Mouse (Mus musculus): Measurements from ENCODE around the gene Nav2. TPM values are rescaled to one million over a fixed set of nuclear protein-coding genes. Genes with fewer than 3 reads are reported as not detected.

Nav2 gene
- polyA plus RNA-seq, 1 experiment from 2014 or later, result 2.8 TPM

GRCm38 (mm10) chr7:49493210-49493609 lies 584.7 kb downstream of the Nav2 start:
- Histone ChIP-seq H3K4me1 (no peaks in the 10 kb centered on the region), H3K9ac (no peak overlapping the region), H3K27me3 (replicated peaks) (no peaks in the 10 kb centered on the region), H3K4me2 (no peak overlapping the region), H3K36me3 (no peaks in the 10 kb centered on the region), H3K4me3 (no peak overlapping the region), H3K9me3 (replicated peaks) (no peaks in the 10 kb centered on the region), H3K27ac (no peak overlapping the region)
- ATAC-seq, result no peak
- 69% methylated on average over 4 of the region's 4 CpGs for WGBS (ENCODE audit: insufficient replicate concordance)

- WGBS (ENCODE audit: insufficient replicate concordance), result 59% methylated on average over 6 of the region's 6 CpGs
- H3K27ac ChIP-seq, result no peak overlapping the region
- no peaks in the 10 kb centered on the region for H3K4me1 ChIP-seq
- H3K36me3 ChIP-seq, result no peaks in the 10 kb centered on the region
- no peak overlapping the region for H3K4me3 ChIP-seq
- no peak for ATAC-seq
- no peak overlapping the region for H3K4me2 ChIP-seq
- no peaks in the 10 kb centered on the region for H3K9me3 ChIP-seq (replicated peaks)
- H3K9ac ChIP-seq, result no peak overlapping the region
- H3K27me3 ChIP-seq (replicated peaks), result no peaks in the 10 kb centered on the region
Observed at GRCm38 (mm10) chr7:49494654-49495053, 586.1 kb downstream of the Nav2 start.

- Histone ChIP-seq H3K4me1 (no peaks in the 10 kb centered on the region), H3K27ac (no peak overlapping the region), H3K27me3 (replicated peaks) (no peaks in the 10 kb centered on the region), H3K9ac (no peak overlapping the region), H3K9me3 (replicated peaks) (no peaks in the 10 kb centered on the region), H3K4me3 (no peak overlapping the region), H3K4me2 (no peak overlapping the region), H3K36me3 (no peaks in the 10 kb centered on the region)
- 52% methylated on average over 11 of the region's 11 CpGs for WGBS (ENCODE audit: insufficient replicate concordance)
- no peak for ATAC-seq
Observed at GRCm38 (mm10) chr7:49496111-49496510, 587.6 kb downstream of the Nav2 start.

GRCm38 (mm10) chr7:49496766-49497425 lies 588.4 kb downstream of the Nav2 start:
- Histone ChIP-seq H3K27me3 (replicated peaks) (no peaks in the 10 kb centered on the region), H3K4me2 (peak overlapping the region; percentile 32), H3K4me1 (no peaks in the 10 kb centered on the region), H3K36me3 (no peaks in the 10 kb centered on the region), H3K4me3 (no peak overlapping the region), H3K9ac (no peak overlapping the region), H3K9me3 (replicated peaks) (no peaks in the 10 kb centered on the region), H3K27ac (no peak overlapping the region)
- 11% methylated on average over 13 of the region's 13 CpGs for WGBS (ENCODE audit: insufficient replicate concordance)
- peak; percentile 48; the same call in 1 of the 2 replicates for ATAC-seq

GRCm38 (mm10) chr7:49497426-49497892 lies 588.9 kb downstream of the Nav2 start:
- Histone ChIP-seq H3K27ac (no peak overlapping the region), H3K4me1 (no peaks in the 10 kb centered on the region), H3K9ac (no peak overlapping the region), H3K4me3 (no peak overlapping the region), H3K9me3 (replicated peaks) (no peaks in the 10 kb centered on the region), H3K4me2 (peak overlapping the region; percentile 32), H3K36me3 (no peaks in the 10 kb centered on the region), H3K27me3 (replicated peaks) (no peaks in the 10 kb centered on the region)
- ATAC-seq, result no peak
- 56% methylated on average over 4 of the region's 4 CpGs for WGBS (ENCODE audit: insufficient replicate concordance)

GRCm38 (mm10) chr7:49499598-49499997 lies 591.1 kb downstream of the Nav2 start:
- H3K4me1 ChIP-seq, result peaks cover 6% of the 10 kb centered on the region; the same call in 1 of the 2 replicates
- H3K4me3 ChIP-seq, result no peak overlapping the region
- ATAC-seq, result no peak

GRCm38 (mm10) chr7:49500916-49501315 lies 592.4 kb downstream of the Nav2 start:
- no peaks in the 10 kb centered on the region for H3K27me3 ChIP-seq (replicated peaks)
- no peak overlapping the region for H3K4me3 ChIP-seq
- no peak overlapping the region for H3K4me2 ChIP-seq
- peaks cover 11% of the 10 kb centered on the region; the same call in 1 of the 2 replicates for H3K4me1 ChIP-seq
- no peak for ATAC-seq
- 78% methylated on average over 5 of the region's 5 CpGs for WGBS (ENCODE audit: insufficient replicate concordance)
- no peaks in the 10 kb centered on the region for H3K36me3 ChIP-seq
- H3K9me3 ChIP-seq (replicated peaks), result no peaks in the 10 kb centered on the region
- no peak overlapping the region for H3K9ac ChIP-seq
- H3K27ac ChIP-seq, result no peak overlapping the region

More at GRCm38 (mm10) chr7:49499598-49499997, 591.1 kb downstream of the Nav2 start:
- Histone ChIP-seq H3K27ac (no peak overlapping the region), H3K27me3 (replicated peaks) (no peaks in the 10 kb centered on the region), H3K4me2 (no peak overlapping the region), H3K36me3 (no peaks in the 10 kb centered on the region), H3K9ac (no peak overlapping the region), H3K9me3 (replicated peaks) (no peaks in the 10 kb centered on the region)
- WGBS (ENCODE audit: insufficient replicate concordance), result 62% methylated on average over 6 of the region's 6 CpGs

- WGBS (ENCODE audit: insufficient replicate concordance), result 57% methylated on average over 8 of the region's 8 CpGs
- Histone ChIP-seq H3K36me3 (no peaks in the 10 kb centered on the region), H3K9ac (no peak overlapping the region), H3K27ac (no peak overlapping the region), H3K27me3 (replicated peaks) (no peaks in the 10 kb centered on the region), H3K4me1 (peaks cover 11% of the 10 kb centered on the region; the same call in 1 of the 2 replicates), H3K4me3 (no peak overlapping the region), H3K9me3 (replicated peaks) (no peaks in the 10 kb centered on the region), H3K4me2 (no peak overlapping the region)
- no peak for ATAC-seq
Observed at GRCm38 (mm10) chr7:49503419-49503818, 594.9 kb downstream of the Nav2 start.

GRCm38 (mm10) chr7:49503881-49504280 lies 595.4 kb downstream of the Nav2 start:
- H3K9ac ChIP-seq, result no peak overlapping the region
- no peak for ATAC-seq
- H3K27ac ChIP-seq, result no peak overlapping the region

GRCm38 (mm10) chr7:49504297-49504696 lies 595.8 kb downstream of the Nav2 start:
- ATAC-seq, result no peak
- Histone ChIP-seq H3K4me2 (no peak overlapping the region), H3K4me1 (peaks cover 11% of the 10 kb centered on the region; the same call in 1 of the 2 replicates), H3K27me3 (replicated peaks) (no peaks in the 10 kb centered on the region), H3K4me3 (no peak overlapping the region), H3K27ac (peak overlapping the region; percentile 32; the same call in 1 of the 2 replicates), H3K9me3 (replicated peaks) (no peaks in the 10 kb centered on the region), H3K9ac (no peak overlapping the region), H3K36me3 (no peaks in the 10 kb centered on the region)
- 29% methylated on average over 3 of the region's 3 CpGs for WGBS (ENCODE audit: insufficient replicate concordance)

More at GRCm38 (mm10) chr7:49503881-49504280, 595.4 kb downstream of the Nav2 start:
- Histone ChIP-seq H3K27me3 (replicated peaks) (no peaks in the 10 kb centered on the region), H3K4me1 (peaks cover 11% of the 10 kb centered on the region; the same call in 1 of the 2 replicates), H3K4me3 (no peak overlapping the region), H3K9me3 (replicated peaks) (no peaks in the 10 kb centered on the region), H3K4me2 (no peak overlapping the region), H3K36me3 (no peaks in the 10 kb centered on the region)
- WGBS (ENCODE audit: insufficient replicate concordance), result 37% methylated on average over 2 of the region's 2 CpGs

GRCm38 (mm10) chr7:49505024-49505423 lies 596.5 kb downstream of the Nav2 start:
- H3K27me3 ChIP-seq (replicated peaks), result no peaks in the 10 kb centered on the region
- H3K4me3 ChIP-seq, result no peak overlapping the region
- peak overlapping the region; percentile 61 for H3K27ac ChIP-seq
- no peaks in the 10 kb centered on the region for H3K36me3 ChIP-seq
- H3K9ac ChIP-seq, result no peak overlapping the region
- H3K4me2 ChIP-seq, result no peak overlapping the region
- WGBS (ENCODE audit: insufficient replicate concordance), result 37% methylated on average over 2 of the region's 3 CpGs
- H3K4me1 ChIP-seq, result peaks cover 11% of the 10 kb centered on the region; the same call in 1 of the 2 replicates
- H3K9me3 ChIP-seq (replicated peaks), result no peaks in the 10 kb centered on the region
- no peak for ATAC-seq

- H3K4me3 ChIP-seq, result no peak overlapping the region
- peak; percentile 75 for ATAC-seq
- peaks cover 11% of the 10 kb centered on the region; the same call in 1 of the 2 replicates for H3K4me1 ChIP-seq
- no peak overlapping the region for H3K9ac ChIP-seq
- no peaks in the 10 kb centered on the region for H3K9me3 ChIP-seq (replicated peaks)
- peak overlapping the region; percentile 61 for H3K27ac ChIP-seq
- H3K27me3 ChIP-seq (replicated peaks), result no peaks in the 10 kb centered on the region
- peak overlapping the region; percentile 21; the same call in 1 of the 2 replicates for H3K4me2 ChIP-seq
- 55% methylated on average over 12 of the region's 12 CpGs for WGBS (ENCODE audit: insufficient replicate concordance)
- no peaks in the 10 kb centered on the region for H3K36me3 ChIP-seq
Observed at GRCm38 (mm10) chr7:49506085-49506820, 597.7 kb downstream of the Nav2 start.

Data from liver, embryonic 12.5 days (tissue).